Mouse (Mus musculus) right cerebral cortex, adult 18-20 months (tissue): Measurements from ENCODE around the gene Vamp9.

Source experiments
- DNase-seq: peaks from one replicate; pipeline ENCODE4 v3.0.0; 2022; ENCODE audit warnings: mixed read lengths

Gene Vamp9

DNA sequence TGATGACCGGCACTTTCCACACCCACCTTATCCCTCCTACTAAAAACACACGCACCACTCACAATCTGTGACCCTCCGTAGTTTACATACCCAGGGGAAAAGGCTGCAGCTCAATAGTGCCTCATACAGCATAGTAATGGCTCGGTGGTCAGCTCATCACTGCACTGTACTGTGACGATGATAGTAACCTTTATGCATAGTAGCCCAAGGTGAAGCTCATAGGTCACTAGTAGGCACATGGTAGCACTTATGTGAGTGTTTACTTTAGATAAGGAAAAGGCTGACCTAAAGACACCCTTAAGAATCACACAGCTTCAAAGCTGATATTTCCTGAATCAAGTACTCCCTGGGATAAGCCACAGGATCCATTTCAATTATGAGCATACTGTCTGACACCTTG is 46.5 kb downstream of the Vamp9 start:
- no peak for DNase-seq

DNA sequence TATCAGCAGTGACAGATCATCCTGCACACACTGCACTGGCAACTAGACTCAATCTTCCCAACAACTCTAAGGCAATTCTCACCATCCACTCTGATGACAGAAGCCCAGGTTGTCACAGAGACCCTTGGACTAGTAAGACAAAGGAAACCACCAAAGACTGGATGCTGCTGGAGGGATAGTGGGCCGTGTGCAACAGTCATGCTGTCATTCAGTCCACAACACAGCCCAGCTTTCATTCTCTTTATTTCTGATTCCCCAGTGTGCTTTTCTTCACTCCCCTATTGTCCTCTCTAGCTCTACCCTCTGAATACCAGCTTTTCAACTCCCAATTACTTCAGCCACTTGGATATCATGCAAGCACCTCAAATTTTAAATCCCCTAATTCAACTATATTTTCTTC is 47.8 kb downstream of the Vamp9 start:
- DNase-seq: no peak

DNA sequence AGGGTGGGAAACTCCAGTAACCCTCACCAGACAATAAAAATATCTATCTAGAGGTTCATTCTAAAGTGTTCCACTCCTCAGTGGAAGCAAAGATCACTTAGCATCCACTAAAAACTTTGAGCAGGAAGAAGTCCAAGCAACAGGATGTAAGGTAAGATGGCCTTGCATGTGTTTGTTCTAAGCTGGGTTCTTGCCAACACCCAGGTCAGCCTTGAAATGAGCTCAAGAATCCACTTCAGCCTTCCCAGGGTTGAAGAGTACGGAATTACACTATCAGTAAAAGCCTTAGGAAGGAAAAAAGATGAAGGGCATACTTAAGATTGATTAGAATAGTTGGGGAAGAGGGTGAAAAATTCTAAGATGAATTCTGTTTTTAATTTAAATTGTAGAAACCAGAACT is 52.6 kb downstream of the Vamp9 start:
- no peak for DNase-seq

DNA sequence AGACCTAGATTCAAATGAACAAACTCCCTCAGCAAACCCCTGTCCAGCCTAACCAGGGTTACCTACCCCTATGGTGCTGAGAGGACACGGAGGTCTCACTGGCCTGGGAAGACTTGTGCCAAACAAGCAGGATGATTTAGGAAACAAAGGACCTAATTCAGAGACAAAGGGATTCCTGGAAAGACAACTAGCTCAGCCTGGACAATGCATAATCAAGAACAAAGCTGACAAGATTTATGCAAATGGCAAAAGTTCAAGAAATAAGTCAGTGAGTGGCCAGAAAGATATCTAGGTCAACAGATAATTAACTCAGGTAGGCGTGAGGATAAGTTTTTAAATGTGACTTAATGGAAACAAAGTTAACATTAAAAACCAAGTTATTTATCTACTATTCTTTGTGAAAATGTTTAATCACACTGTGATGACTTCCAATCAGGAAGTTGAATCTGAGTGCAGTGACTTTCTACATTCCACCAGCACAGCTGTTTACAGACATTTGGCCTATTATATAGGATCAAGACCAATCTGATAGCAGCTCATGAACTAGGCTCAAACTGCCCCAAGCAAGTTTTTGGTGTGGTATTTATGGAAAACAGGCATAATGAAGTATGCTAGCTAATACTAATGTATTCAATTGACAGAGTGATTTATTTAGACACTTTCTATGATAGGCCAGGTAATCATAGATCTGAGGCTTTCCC is 53.3 kb downstream of the Vamp9 start:
- no peak for DNase-seq

DNA sequence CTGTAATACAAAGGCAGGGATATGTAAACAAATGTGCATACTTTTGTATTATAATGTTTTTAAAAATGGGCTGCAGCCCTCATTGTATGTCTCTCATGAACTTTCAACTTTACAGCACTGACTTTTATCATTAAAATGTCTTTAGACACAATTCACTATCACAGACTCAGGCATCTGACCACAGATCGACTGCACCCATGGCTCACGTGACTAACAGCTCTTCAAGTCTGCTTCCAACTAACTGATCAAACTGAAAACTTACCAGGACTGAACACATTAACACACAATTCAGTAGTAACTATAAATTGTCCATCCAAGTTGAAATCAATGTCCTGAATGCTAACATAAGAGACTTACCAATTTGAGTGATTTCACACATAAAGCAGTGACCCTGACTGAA is 53.9 kb downstream of the Vamp9 start:
- DNase-seq: no peak

DNA sequence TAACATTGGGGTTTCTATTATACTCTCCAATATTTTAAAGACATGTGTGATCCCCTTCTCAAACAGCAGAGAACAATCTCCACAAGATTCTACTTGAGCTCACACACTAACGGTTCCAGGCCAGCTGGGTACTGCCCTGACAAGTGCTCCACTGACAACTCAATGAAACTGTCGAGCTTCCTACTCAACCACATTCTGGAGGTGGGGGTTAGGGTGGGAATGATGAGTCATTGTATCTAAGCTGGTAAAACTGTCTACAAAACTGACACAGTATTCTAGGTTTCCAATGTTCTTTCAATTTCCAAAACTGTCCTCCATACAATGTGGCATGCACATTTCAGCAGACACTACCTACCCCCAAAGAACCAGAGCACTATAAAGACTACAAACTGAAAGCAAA is 67.9 kb downstream of the Vamp9 start:
- DNase-seq: peak; percentile 28

DNA sequence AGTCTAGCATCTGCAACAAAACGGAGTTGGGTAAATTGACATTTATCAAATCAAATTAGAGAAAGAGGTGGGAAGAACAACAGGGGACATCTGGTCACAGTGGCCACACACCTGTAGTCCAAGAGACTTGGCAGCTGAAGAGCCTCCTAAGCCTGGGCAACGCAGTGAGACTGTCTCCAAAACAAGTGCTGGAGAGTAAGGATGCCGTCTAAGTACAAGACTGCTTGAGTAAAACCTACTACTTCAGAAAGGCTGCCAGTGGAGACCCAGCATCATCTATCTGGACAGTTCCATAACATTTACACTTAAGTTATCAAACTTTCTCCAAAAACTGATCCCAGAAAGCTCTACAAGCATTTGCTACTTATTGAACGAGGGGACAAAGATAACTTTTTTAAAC is 69.0 kb downstream of the Vamp9 start:
- DNase-seq: no peak

DNA sequence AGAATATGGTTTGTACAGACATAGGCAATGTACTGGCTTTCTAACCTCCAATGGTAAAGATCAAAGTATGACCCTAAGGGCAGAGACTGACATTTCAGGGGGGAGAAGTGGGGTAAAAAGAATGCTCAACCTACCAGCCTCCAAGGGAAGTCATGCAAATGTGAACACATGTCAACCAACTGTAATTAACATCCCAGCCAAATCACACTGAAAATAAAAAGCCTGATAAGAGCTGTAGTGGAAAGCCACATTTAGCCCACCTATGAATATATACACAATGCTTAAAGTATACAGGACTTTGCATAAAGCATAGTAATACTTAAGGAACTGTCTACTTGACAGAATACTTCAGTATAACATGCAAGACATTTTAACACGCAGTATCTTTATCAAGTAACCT is 69.7 kb downstream of the Vamp9 start:
- DNase-seq: no peak

DNA sequence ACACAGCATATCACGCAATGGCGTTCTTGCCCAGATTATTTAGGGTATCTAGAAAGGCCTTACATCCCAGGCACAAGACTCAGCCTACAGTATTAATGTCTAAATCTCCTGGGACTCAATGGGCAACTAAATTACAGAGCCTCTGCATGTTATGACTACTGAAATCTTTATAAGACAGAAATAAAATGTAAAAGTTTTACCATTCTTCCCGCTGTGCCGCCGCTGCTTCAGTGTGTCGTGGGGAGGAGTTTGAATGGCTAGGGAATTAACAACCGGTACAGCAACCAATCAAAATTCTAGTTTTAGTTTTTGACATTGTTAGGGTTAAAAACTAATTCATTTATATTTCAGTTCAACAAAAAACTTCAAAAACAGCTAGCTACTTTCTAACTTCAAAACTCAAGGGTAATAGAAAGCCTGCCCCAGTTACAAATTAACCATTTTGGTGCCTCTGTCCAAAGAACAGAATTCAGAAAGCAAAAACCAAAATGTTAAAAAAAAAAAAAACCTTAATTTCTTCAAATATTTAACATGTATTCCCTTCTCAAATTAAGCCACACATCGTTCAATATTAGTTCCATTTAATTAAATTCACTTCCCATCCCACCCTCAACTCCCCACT is 70.4 kb downstream of the Vamp9 start:
- no peak for DNase-seq

DNA sequence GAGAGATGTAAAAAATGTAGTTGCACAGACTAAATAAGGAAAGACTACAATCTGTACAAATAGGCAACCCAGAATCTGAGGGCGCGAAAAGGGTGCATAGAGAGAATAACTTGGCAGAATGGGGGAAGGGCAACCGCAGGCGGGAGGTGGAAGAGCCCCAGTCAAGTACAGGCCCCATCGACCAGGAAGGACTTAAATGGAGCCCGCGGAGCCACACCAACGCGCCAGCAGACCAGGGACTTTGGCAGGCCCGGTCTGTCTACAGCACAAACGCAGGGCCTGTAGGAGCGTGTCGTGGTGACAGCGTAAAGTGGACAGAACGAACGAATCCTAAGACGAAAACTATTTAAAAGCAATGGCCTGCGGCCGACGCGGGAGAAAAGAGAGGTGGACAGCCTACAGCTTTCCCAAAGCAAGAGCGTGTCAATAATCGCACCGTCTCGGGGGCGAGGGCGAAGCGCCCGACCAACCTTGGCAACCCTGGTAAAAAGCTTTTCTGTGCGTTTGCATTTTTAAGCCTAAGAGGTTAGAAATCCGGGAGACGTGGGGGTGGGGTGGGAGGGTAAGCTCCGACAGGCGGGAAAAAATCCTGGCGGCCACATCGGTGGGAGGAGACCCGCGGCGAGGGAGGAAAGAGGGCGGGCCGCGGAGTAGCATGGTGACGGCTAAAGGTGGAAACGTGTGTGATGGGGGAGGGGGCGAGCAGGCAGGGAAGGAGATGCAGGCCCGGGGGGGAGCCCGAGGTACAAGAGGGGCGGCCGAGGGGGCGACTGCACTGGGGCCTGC is 71.7 kb downstream of the Vamp9 start:
- peak; percentile 72 for DNase-seq

DNA sequence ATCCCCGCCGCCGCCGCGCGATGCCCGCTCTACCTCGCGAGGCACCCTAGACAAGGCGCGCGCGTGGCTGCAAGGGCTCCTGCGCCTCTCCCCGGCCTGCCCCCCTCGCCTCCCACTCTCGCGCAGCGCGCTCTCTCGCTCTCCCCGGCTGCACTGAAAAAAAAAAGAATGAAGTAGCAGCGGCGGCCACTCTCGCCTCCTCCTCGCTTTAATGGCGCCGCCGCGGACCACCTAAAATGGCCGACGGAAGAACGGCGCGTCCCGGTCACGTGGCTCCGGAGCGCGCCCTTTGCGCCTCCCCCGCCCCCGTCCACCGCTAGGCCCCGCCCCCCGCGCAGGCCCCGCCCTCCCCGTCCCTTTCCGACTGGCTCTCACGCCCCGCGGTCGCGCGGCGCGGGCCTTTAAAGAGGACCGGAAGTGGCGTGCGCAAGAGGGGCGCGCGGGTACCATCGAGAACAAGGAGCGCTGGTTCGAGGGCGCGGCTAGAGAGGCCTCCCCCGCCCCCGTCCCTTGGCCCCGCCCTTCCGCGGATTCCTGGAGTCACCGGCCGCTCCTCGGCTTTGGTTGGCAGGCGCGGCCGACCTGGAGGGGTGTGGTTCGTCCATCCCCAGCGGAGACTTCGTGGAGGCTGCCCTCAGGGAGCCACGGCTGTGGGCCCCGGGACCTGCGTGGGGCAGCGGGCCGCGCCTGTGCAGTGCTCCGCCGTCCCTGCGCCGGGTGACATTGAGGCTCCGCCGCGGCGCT is 72.8 kb downstream of the Vamp9 start, which contains the start of the genes Hnrnpd and 4930524J08Rik:
Gene Hnrnpd (minus strand): TSS at position 240 of the 744 bp plus-strand sequence.
Gene 4930524J08Rik (plus strand): TSS at position 363 of the 744 bp plus-strand sequence.
- peak; percentile 96 for DNase-seq

DNA sequence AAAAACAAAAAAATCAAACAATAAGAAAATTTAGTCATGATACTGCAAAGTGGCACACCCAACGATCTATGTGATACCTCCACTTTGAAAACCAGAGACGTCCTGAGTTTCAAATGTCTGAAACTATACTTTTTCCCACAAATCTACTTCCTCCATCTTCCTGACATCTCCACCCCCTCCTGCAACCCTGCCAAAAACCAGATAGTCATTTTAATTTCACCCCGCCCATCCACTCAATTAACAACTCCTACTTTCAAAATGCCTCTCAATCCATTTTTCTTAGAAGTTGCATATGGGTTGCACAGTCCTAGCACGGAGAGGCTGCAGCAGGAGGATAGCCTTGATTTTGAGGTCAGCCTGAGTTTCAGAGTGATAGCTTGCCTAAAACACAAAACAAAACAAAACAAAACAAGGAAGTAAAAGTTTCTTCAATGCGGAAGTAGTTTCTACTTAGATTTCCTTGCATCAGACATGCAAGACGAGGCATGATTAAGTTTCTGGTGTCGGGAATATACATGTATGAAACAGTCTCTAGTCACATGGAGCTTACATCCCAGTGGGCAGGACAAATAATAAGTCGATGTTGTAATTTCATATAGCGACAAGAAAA is 77.5 kb downstream of the Vamp9 start:
- no peak for DNase-seq

DNA sequence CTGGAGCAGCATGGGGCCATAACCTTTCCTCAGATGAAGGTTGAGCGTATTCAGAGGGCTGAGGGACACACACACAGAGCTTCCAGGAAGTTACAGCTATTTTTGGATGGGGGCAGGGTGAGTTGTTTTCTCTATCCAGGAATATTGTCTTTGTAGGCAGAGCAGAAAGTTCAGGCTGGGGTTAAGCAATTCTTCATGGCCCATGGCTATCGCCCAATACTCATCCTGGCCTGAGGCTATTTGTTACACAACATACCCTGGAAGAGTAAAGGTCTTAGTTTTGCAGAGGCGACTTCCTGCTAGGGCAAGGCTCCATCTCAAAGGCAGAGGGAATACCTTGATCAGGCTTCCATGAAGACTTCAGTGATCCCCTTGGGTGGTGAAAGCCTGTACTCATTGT is 88.1 kb downstream of the Vamp9 start:
- no peak for DNase-seq

DNA sequence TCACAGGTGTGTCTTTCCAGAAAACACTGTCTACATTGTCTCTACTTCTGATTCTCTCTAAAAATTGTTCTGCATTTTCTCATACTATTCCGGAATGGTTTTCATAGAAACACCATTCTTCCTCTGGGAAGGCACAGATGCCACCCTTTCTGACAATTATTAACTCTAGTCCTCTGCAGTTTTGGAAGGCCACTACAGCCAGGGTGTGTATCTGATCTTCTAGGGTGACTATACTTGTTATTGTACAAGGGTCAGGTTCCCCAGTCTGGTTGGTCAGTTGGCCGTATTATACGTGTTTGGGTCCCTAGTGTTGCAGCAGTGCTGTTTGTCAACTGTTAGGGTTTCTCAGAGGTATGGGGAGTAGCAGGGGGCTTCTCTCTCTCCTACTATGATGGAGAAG is 88.6 kb downstream of the Vamp9 start:
- DNase-seq: no peak

DNA sequence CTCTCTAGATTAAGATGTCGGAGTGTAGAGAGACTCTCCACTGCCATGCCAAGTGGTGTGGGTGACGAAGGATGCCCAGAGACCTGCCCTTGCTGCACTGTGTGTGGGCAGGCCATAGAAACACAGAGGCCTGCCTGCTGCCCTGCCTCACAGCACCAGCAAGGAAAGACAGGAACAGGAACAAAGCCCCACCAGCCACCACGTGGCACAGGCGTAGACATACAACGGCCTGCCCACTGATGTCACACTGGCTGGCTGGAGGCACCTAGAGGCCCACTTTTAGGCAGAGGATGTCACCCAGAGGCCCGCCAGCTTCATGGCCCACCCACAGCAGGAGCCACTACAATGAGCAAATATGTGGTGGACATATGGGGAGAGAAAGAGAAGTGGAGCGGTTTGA is 94.0 kb downstream of the Vamp9 start:
- DNase-seq: no peak

DNA sequence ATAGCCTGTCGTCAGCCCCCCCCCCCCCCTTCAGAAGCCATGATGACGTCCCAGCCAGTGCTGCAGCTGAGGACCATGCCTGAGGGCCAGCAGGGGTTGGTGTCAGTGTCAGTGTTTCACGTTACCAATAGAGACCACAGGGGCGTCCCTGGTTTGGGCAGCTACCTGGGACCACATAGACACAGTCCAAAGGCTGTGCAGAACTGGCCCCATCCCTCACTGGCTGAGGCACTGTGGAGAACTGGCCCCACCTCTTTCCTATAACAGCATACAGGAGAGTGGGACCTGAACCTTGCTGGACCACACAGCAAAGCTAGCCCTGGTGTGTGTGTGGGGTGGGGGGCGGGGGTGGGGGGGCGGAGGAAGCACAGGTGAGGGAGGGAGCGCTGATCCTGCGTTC is 94.4 kb downstream of the Vamp9 start:
- no peak for DNase-seq
